Mouse (Mus musculus) megakaryocyte, embryonic 14.5 days (primary cell): Measurements from ENCODE around the gene Serp2. TPM values are rescaled to one million over a fixed set of nuclear protein-coding genes. Genes with fewer than 3 reads are reported as not detected.

Source experiments
- H3K27me3 ChIP-seq: replicated peaks from 2 replicates; pipeline ENCODE3; 2012; ENCODE audit warnings: inconsistent platforms
- H3K36me3 ChIP-seq: replicated peaks from 2 replicates; pipeline ENCODE3; 2012; ENCODE audit warnings: low read length, inconsistent platforms, mixed read lengths
- H3K4me1 ChIP-seq: 2 replicates; pipeline ENCODE4 v1.6.1; 2012; ENCODE audit warnings: inconsistent platforms
- H3K4me3 ChIP-seq: replicated peaks from 2 replicates; pipeline ENCODE3; 2012; ENCODE audit warnings: moderate library complexity, mild to moderate bottlenecking, inconsistent platforms
- H3K9me3 ChIP-seq: 2 replicates; pipeline ENCODE4 v1.6.1; 2012; ENCODE audit warnings: inconsistent platforms
- FLI1 ChIP-seq: IDR thresholded peaks from 2 replicates; pipeline ENCODE4 v1.6.1; 2012; ENCODE audit warnings: low read length, inconsistent platforms, mixed read lengths
- GATA1 ChIP-seq: IDR thresholded peaks from 3 replicates; pipeline ENCODE4 v1.6.1; 2012; ENCODE audit warnings: mixed read lengths, low read length, inconsistent platforms, borderline replicate concordance
- polyA plus RNA-seq: library from polyadenylated mRNA; stranded (reverse); fragments of >175 nt; gene quantifications from 2 replicates; pipeline ENCODE4 v1.2.3, GENCODE M21; 2012; ENCODE audit warnings: low replicate concordance; ENCODE audit not compliant: insufficient read depth

Gene Serp2
- polyA plus RNA-seq, 1 experiment: 0.47 TPM

DNA sequence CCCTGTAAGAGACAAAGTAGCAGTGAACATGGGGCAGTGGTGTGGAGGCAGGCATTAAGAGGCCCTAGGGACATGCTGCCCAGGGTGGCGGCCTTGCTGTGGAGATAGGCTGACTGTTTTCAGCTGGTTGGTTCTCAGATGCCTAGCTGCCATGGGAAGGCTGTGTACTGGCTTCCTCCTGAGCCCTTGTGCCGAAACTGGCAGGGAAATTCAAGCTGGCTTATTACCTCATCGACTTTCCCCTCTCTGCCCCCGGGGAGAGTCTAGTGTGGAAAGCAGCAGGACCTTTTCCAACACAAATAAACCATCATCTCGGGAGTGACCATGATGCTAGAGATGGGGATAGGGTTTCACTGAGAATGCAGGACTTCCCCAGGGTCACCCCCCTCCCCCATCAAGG, 28.0 kb downstream of the Serp2 start:
- H3K27me3 ChIP-seq: peaks cover 16% of the 10 kb centered on the region
- no peak for TF ChIP-seq GATA1
- TF ChIP-seq FLI1: no peak
- H3K4me1 ChIP-seq: peaks cover 67% of the 10 kb centered on the region

DNA sequence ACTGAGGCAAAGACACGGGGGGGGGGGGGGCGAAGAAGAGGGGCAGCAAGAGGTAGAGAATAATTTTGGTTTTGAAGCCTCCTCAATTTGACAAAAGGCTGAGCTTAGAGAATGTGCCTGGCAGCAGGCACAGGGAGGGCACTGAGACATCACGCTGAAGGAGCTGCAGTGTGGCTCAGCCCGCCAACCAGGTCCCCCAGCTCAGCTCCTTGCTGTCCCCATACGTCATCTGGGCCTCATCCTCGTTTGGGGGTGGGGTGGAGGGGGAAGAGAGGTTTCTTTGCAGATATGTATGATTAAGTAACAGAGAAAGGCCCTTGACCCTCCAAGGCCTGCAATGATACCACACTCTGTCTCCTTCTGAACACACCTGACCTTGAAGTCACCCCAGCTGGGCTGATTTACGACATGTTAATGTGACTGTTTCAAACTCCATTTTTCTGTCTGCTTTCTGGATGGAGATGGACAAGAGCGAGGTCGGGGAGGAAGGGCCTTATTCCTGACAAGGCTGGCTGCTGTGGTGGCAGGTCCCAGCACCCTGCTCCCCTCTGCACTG, 28.9 kb downstream of the Serp2 start:
- TF ChIP-seq GATA1: no peak
- no peak for TF ChIP-seq FLI1
- Histone ChIP-seq H3K4me3 (no peak overlapping the region), H3K36me3 (no peaks in the 10 kb centered on the region), H3K9me3 (peaks cover 6% of the 10 kb centered on the region), H3K27me3 (peaks cover 16% of the 10 kb centered on the region), H3K4me1 (peaks cover 59% of the 10 kb centered on the region)

More for the DNA sequence above, 28.0 kb downstream of the Serp2 start:
- Histone ChIP-seq H3K36me3 (no peaks in the 10 kb centered on the region), H3K9me3 (peaks cover 6% of the 10 kb centered on the region), H3K4me3 (no peak overlapping the region)

DNA sequence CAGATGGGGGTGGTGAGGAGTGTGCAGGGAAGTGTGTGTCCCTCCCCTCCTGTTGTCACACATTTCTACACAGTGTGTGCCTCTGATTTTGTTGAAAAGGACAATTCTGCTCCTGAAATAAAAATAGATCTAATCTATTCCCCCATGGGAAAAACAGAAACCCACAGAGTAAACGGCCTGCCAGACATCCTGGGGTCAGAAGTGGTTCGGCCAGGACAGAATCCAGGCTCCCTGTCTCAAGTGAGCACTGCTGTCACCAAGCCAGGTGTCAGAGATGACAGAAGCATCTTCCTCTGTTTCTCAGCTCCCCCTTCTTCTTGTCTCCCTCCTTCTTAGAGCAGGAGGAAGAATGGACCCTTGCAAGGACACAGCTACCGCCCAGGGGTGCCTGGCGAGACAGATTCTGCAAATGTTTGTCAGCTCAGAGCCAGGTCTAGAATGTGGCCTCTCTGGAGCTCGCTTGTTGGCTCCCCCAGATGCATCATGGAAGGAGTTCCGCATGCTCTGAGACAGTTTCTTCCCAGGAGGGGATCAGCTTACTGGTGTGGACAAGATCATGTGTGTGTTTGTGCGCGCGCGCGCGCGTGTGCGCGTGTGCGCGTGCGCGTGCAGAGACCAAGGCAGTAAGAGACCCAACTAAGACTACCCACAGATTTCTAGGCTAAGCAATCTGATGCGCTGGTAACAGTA, 29.5 kb downstream of the Serp2 start:
- Histone ChIP-seq H3K9me3 (peaks cover 6% of the 10 kb centered on the region), H3K4me1 (peaks cover 54% of the 10 kb centered on the region), H3K36me3 (no peaks in the 10 kb centered on the region), H3K27me3 (peaks cover 17% of the 10 kb centered on the region), H3K4me3 (no peak overlapping the region)
- TF ChIP-seq FLI1: no peak
- no peak for TF ChIP-seq GATA1

DNA sequence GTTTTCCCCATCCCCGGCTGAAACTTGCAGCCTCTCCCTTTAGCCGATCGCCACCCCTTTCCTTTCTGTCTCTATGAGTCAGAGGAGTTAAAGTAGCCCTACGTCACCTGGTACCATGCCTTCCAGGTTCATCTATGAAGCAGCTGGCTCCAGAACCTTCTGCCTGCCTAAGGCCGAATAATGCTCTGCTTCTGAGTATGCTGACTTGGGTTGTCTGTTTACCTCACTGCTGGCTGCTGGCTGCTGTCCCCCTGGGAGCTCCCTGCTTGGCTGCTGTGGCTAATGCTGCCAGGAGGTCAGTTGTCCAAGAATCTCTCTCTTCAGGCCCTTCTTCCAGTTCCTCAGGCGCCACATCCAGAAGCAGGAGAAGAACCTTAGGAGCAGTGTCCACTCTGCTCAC, 30.2 kb downstream of the Serp2 start:
- peaks cover 54% of the 10 kb centered on the region for H3K4me1 ChIP-seq
- H3K9me3 ChIP-seq: peaks cover 6% of the 10 kb centered on the region
- H3K4me3 ChIP-seq: no peak overlapping the region
- no peaks in the 10 kb centered on the region for H3K36me3 ChIP-seq
- TF ChIP-seq GATA1 (no peak), FLI1 (no peak)
- peaks cover 18% of the 10 kb centered on the region for H3K27me3 ChIP-seq

DNA sequence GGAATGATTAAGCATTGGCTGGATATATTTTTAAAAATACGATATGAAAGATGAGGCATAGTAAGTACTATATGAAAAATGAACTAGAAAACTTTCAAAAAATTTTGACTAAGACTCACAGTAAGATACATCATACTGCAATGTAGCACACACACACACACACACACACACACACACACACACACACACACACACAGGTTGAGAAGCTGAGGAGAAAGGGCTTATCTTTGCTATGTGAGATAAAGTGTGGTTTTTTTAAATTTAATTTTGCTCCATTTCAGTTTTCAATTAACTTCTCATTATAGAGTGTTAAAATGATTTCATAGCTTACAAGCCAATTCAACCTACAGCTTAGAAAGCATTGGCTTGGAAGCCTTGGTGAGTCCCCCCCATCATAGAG, 33.3 kb downstream of the Serp2 start:
- Histone ChIP-seq H3K27me3 (peaks cover 18% of the 10 kb centered on the region), H3K9me3 (peaks cover 8% of the 10 kb centered on the region), H3K4me1 (peaks cover 55% of the 10 kb centered on the region), H3K4me3 (no peak overlapping the region), H3K36me3 (no peaks in the 10 kb centered on the region)
- TF ChIP-seq GATA1: no peak
- TF ChIP-seq FLI1: no peak

DNA sequence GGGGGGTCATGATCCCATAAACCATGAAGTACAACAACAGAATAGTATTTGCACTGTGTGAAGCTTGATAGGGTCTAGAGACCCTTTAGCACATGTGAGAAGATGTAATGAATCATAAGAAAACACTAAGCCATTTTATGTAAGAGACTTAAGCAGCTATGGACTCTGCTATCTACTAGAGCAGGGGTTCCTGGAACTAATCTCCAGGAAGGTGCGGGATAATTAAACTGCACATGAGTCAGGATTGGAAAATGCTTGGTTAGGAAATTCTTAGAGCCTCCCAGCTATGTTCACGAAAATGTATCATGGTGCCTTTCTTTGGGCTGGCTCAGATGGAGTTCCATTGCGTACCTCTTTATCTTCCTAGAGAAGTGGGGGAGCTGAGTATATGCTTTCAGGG, 35.4 kb downstream of the Serp2 start:
- H3K27me3 ChIP-seq: peaks cover 30% of the 10 kb centered on the region
- no peak overlapping the region for H3K4me3 ChIP-seq
- TF ChIP-seq FLI1 (no peak), GATA1 (no peak)
- H3K4me1 ChIP-seq: peaks cover 42% of the 10 kb centered on the region
- H3K9me3 ChIP-seq: peaks cover 8% of the 10 kb centered on the region
- H3K36me3 ChIP-seq: no peaks in the 10 kb centered on the region

DNA sequence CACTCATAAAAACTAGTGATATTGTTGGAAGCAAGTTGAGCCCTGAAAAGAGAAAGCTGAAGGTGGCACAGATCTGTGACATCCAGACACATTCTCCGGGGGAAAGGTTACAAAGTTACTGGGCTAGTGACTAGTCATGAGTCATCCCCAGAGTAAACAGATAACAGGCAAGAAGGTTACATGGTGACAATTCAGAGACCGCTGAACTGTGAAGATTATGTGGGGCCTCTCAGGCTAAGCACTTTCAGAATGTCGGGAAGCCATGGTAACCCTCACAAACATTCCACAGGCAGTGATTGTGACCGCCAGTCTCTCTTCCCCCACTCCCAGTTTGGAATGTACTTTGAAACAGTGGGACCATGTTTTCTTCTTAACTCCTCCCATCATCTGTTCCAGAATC, 36.1 kb downstream of the Serp2 start:
- Histone ChIP-seq H3K36me3 (no peaks in the 10 kb centered on the region), H3K27me3 (peaks cover 37% of the 10 kb centered on the region), H3K4me1 (peaks cover 43% of the 10 kb centered on the region), H3K4me3 (no peak overlapping the region), H3K9me3 (peaks cover 8% of the 10 kb centered on the region)
- TF ChIP-seq FLI1: no peak
- no peak for TF ChIP-seq GATA1

DNA sequence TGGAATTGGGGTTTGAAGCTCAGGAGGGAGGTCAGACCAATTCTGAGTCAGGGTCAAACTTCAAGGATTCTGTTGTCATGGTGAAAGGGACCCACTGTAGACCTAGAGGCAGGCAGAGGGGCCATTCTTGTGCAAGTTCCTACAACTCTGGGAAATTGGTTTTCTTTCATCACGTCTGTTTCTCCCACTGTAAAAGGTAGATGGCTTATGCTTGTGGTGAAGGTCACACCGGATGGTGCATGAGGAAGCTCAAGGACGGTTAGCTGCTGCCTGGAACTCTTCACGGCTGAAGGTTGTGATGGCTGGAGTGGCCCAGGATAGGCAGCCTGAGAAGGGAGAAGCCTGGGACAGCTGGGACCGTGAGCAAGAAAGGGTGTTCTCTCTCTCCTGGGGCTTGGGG, 38.5 kb downstream of the Serp2 start:
- Histone ChIP-seq H3K4me3 (no peak overlapping the region), H3K36me3 (no peaks in the 10 kb centered on the region), H3K9me3 (peaks cover 2% of the 10 kb centered on the region; the same call in 1 of the 2 replicates), H3K27me3 (peaks cover 42% of the 10 kb centered on the region), H3K4me1 (peaks cover 57% of the 10 kb centered on the region)
- TF ChIP-seq GATA1 (no peak), FLI1 (no peak)

DNA sequence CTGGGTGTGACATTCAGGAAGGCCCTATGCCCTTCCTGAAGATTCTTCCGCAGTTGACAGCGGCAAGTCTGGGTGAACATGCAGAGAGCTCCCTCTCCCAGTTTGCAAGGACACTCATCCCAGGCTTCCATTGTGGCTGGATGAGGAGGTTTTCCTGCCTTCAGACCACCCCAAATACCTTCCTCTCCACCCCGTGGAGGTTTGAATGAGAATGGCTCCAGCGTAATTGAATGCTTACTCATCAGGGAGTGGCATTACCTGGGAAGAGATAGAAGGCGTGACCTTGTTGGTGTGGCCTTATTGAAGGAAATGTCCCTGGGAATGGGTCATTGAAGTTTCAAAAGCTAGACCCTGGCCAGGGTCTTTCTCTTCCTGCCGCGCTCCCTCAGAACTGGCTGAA, 41.1 kb downstream of the Serp2 start:
- Histone ChIP-seq H3K4me3 (no peak overlapping the region), H3K4me1 (peaks cover 47% of the 10 kb centered on the region), H3K36me3 (no peaks in the 10 kb centered on the region), H3K9me3 (peaks cover 4% of the 10 kb centered on the region; the same call in 1 of the 2 replicates), H3K27me3 (peaks cover 48% of the 10 kb centered on the region)
- TF ChIP-seq FLI1 (no peak), GATA1 (no peak)

DNA sequence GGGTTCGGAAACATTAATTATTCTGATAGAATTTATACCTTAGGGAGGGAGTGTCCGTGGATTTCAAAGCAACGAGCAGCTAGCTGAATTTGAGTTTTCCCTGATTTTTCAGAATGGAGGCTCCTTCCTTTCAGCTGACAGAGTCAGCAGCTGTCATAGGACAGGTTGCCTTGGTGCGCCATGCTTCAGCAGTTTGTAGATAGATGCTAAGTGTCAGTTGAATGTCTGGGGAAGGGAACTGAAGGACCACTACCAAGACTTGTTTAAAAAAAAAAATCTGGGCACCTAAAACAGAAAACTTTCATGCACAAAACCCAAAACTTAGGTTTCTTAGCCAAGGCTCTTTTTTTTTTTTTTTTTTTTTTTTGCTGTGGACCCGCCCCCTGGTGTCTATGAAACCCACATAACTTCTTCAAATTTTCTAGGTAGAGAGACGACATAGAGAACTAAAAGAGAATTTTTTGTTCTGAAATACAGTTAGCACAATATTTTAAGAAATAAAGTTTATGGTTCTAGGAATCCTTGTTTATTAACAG, 42.6 kb downstream of the Serp2 start:
- Histone ChIP-seq H3K4me3 (no peak overlapping the region), H3K4me1 (peaks cover 38% of the 10 kb centered on the region), H3K9me3 (peaks cover 7% of the 10 kb centered on the region), H3K36me3 (peaks cover 3% of the 10 kb centered on the region), H3K27me3 (peaks cover 48% of the 10 kb centered on the region)
- no peak for TF ChIP-seq GATA1
